Mouse (Mus musculus): Measurements from ENCODE around the gene Clgn.

Clgn gene

GRCm38 (mm10) chr8:83389316-83390005 is at the start of gene Clgn:
TSS of gene Clgn (plus strand) at chr8:83389867.
- no peak for DNase-seq (ENCODE audit: low read depth in 1 of 2, low spot score in 2 of 2)

DNA sequence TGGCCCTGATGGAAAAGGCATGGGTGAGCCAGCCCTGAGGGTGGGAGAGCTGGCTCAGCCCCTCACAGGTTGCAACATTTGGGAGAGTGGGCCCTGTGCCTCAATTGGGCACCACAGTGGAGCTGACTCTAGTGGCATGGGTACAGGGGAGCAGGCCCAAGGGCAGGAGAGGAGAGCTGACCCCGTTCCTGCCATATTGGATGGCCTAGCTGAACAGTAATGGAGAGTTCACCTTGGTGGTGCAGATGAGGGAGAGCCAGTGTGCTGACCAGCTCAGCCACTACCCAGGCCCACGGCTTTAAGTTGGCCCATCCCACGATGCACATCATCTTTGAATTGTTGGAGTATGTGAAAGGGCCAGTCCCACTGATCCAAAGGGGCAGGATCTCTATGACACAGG is 47.6 kb upstream of the Clgn start:
- no peak for DNase-seq (ENCODE audit: low read depth in 1 of 2, low spot score in 2 of 2)

- no peak for DNase-seq (ENCODE audit: low read depth in 1 of 2, low spot score in 2 of 2)
Measured at GRCm38 (mm10) chr8:83342693-83343092, 47.0 kb upstream of the Clgn start.

GRCm38 (mm10) chr8:83348263-83348662 is 41.4 kb upstream of the Clgn start, which contains the start of gene Mgat4d:
TSS of gene Mgat4d (plus strand) at chr8:83348471.
- DNase-seq (ENCODE audit: low read depth in 1 of 2, low spot score in 2 of 2), result no peak

DNA sequence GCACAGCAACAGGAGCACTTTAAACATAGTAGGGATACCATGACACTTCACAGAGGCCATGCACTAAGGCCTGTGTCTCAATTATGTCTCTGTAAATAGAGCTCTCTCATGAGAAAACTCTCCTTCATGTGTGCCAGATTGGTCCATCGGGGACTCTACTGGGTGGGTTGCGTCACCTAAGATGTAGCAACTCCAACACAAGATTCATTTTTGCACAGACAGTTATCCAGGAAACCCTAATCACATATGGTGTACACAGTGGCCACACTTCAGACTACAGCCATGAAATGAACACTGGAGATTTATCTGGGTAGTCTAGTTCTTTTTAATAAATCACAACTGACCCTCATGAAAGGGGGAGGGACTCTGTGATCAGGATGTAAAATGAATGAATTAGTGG is 38.4 kb upstream of the Clgn start:
- DNase-seq (ENCODE audit: low read depth in 1 of 2, low spot score in 2 of 2), result no peak

- DNase-seq (ENCODE audit: low read depth in 1 of 2, low spot score in 2 of 2), result no peak
Measured at GRCm38 (mm10) chr8:83363156-83363769, 26.4 kb upstream of the Clgn start.

- DNase-seq (ENCODE audit: low read depth in 1 of 2, low spot score in 2 of 2), result no peak
Measured at GRCm38 (mm10) chr8:83377231-83377630, 12.4 kb upstream of the Clgn start.

- DNase-seq (ENCODE audit: low read depth in 1 of 2, low spot score in 2 of 2), result no peak
Measured at GRCm38 (mm10) chr8:83380141-83380540, 9.5 kb upstream of the Clgn start.

DNA sequence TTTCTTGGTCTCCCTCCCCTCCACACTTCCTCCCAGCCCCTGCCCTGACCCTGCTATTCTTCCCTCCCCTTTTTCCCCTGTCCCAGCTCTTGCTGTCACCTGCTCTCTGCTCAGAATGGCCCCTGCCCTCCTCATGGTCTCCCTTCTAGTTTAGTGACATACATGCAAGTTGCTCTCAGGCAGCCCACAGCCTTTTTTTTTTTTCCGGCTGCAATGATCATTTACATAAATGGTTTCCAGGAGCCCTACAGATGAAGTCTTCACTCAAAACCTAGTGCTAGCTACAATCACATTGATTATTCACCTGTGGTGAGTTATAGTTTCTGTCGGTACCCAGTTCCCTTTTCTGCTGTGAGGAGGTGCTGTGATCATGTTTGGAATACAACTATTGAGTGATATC is 8.7 kb upstream of the Clgn start:
- no peak for DNase-seq (ENCODE audit: low read depth in 1 of 2, low spot score in 2 of 2)

DNA sequence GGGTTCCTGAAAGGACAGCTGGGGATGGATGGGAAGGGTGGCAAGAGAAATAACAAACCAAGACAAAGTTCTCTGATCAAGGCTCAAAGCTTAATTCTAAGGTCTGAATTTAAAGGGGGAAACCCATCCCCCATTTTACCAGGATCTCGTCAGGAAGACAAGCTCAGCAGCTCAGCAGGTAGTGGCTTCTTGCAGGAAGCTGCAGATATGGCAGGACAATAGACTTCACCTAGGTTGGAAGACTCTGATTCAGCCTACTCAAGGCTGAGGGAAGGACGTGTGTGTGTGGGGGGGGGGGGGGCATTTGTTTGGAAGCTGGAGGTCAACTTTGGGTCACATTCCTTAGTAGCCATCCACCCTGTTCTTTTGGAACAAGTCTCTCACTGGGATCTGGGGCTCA is 6.8 kb upstream of the Clgn start:
- no peak for DNase-seq (ENCODE audit: low read depth in 1 of 2, low spot score in 2 of 2)

DNA sequence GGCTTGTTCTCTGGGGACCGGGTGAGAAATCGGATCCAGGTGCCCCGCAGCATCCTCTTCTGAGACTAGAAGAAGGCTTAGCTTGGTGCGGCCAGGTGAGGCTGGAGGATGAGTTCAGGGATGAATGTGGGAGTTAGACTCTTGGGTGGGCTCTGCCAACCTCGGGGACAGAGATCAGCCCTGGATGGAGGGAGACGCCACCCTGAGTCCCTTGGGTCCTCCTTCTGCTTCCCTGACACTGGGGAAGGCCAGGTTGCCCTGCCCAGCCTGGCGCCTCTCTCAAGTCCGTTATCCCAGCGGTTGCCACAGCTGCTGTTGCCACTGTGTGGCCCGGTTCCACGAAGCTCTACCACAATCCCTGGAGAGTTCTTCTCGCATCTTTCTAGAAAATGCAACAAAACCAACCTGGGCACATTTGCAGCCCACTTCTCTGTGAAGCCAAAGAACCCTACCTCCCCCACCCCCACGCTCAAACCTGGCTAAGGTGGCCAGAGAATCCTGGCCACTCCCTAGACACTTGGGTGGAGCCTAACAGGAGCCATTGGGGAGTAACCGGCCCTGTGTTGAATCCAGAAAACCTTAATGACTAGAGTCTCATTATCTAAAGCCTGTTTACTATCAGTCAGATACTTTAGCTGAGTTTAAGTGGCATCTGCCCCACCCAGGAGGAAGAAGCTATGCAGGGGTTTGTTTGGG is 487 bp downstream of the Clgn start:
- DNase-seq (ENCODE audit: low read depth in 1 of 2, low spot score in 2 of 2), result no peak

DNA sequence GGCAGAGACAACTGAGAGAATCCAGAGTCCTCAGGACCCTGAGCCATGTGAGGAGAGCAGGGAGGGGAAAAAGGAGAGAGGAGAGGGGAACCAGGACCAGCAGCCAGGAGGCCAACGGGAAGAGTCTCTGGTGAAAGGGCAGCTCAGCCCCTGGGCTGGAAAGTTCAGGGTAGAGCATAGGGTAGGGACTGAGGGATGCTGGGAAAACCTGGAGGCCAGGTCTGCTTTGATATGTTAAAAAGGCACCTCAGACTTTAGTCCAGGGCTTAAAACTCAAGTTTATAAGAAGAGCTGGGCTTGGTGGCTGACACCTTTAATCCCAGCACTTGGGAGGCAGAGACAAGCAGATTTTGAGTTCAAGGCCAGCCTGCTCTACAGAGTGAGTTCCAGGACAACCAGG is 2.9 kb downstream of the Clgn start:
- DNase-seq (ENCODE audit: low read depth in 1 of 2, low spot score in 2 of 2), result no peak

GRCm38 (mm10) chr8:83394325-83394724 is 4.7 kb downstream of the Clgn start:
- DNase-seq (ENCODE audit: low read depth in 1 of 2, low spot score in 2 of 2), result no peak

DNA sequence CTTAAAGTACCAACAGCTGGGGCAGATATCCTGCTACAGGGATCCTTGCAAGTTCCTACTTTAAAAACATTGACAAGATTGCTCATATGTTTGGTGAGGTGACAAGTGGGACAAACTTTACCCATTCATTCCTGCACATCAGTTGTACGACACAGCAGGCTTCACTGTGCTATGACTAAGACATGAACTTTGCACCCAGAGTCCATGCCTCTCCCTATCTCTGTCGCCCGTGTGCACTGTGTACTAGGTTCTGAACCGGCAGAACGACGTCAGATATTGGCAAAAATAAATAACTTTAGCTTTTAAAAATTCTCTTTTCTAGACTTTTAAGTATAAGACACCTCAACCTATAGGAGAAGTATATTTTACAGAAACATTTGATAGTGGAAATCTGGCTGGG is 7.0 kb downstream of the Clgn start:
- no peak for DNase-seq (ENCODE audit: low read depth in 1 of 2, low spot score in 2 of 2)

- no peak for DNase-seq (ENCODE audit: low read depth in 1 of 2, low spot score in 2 of 2)
Measured at GRCm38 (mm10) chr8:83397726-83398125, 8.1 kb downstream of the Clgn start.

DNA sequence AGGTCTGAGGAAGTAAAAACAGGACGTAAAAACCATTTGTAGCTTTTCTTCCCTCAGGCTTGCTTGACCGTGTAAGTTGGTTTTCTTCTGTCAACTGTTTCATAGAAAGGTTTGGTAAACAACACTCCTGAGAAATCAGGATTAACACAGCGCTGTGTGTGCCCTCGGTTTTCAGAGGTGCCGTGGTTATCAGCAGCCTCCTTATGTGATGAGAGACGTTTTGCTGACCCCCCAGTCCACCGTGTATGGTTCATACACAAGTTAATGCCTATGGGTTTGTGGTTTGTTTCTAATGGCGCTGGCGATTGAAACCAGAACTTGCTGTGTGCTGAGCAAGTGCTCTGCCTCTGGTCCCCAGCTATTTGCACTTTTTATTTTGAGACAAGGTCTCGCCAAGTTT is 15.9 kb downstream of the Clgn start:
- DNase-seq (ENCODE audit: low read depth in 1 of 2, low spot score in 2 of 2), result no peak

DNA sequence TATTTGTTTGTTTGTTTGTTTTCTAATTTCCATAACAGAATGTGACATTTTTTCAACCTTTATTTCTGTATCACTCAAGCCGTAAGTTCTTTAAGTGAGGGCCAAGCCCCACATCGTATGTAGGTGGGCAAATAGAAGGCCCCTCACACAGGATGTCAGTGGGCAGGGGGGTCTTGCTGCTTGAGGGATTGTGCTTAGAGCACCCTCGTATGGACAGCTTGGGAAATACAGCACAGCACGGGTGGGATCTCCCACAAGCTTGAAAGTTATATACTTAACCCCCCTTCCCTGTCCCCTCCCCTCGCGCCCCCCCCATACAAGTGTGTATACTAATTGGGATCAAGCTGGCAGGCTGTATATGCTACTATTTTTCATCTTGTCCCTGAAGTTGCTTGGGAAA is 17.2 kb downstream of the Clgn start:
- no peak for DNase-seq (ENCODE audit: low read depth in 1 of 2, low spot score in 2 of 2)

DNA sequence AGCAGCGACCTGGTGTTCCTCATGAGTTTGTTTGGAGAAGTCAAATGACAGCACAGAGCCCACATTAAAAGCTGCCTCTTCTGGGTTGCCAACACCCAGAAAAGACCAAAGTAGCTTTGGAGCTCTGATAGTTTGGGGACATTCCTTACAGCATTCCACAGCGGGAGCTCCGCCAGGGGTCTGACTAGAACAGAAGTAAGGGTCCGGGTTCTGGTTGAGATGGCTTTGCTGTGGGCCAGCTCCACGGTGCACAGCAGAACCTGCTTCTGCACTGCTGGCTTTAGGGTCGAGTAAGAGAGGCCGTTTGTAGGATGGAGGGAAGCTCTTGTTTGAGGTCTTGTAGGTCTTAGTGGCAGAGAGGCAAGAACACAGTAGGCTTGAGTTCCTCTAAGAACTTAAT is 18.8 kb downstream of the Clgn start:
- no peak for DNase-seq (ENCODE audit: low read depth in 1 of 2, low spot score in 2 of 2)

DNA sequence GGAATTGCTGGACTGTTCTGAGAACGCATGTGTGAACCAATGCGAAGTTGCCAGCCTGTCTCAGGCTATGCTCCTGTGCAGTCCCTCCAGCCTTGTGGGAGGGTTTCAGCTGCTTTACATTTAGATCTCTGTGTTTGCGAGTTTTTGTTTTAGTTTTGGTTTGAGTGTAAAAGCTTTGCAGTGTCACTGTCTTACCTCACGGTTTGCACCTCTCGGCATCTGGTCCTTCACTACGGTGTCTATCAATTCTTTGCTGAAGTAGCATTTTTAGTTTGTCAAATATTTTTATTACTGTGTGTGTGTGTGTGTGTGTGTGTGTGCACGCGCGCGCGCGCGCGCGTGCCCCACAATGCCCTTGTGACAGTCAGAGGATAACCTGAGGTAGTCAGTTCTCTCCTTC is 27.2 kb downstream of the Clgn start:
- DNase-seq (ENCODE audit: low read depth in 1 of 2, low spot score in 2 of 2), result no peak

GRCm38 (mm10) chr8:83417970-83418369 is 28.3 kb downstream of the Clgn start:
- DNase-seq (ENCODE audit: low read depth in 1 of 2, low spot score in 2 of 2), result no peak

DNA sequence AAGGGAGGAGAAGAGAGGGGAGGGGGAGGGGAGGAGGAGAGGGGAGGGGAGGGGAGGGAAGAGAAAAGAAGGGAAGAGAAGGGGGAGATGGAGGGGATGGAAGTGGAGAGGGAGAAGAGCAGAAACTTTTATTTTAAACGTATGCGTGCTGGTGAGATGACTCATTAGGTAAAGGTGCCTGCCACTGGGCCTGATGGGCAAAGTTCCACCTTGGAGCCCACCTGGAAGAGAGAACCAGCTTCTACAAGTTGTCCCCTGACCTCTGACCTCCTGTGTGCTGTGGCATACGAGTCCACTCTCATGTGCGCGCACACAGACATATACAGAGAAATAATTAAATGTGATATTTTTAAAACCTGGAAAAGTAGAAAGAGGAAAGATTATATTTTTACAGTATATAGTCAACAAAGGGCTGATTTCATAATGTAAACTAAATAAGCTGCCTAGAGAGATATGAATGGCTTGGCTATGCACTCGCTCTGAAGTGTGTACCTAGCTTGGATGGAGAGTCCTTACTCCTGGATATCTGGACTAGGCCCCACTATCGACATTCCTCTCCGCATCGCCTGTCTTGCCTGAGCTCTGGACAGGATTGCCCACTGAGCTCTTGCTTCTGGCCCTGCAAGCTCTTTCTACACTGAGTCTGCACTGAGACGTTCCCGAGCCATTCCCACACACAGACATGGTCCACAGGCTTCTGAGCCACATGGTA is 29.3 kb downstream of the Clgn start:
- no peak for DNase-seq (ENCODE audit: low read depth in 1 of 2, low spot score in 2 of 2)

DNA sequence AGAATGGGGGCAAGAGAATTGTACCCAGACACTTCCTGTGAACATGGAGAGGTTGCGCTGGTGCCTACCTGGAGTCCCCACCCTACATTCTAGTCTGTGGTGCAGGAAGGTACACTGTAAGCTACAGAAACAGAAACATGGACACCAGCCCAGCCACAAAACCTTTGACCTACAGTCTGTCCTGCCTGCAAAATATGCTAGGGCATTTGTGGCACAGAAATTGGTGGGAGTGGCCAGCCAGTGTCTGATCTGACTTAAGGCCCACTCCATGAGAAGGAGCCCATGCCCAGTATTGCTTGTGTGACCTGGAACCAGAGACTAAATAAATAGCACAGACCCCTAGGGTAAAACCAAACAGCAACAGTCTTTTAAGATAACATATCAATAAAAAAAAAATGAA is 31.7 kb downstream of the Clgn start:
- no peak for DNase-seq (ENCODE audit: low read depth in 1 of 2, low spot score in 2 of 2)

Data from monocyte, adult 2 months (primary cell).